Mouse (Mus musculus) G1E (cell line): ENCODE measurements around the gene Spdya.
"Not testable (repeated sequence)": the region's sequence is repeated elsewhere in the genome, so short reads cannot be mapped to it uniquely, and the experiment has no call there.

Experiments
- CTCF ChIP-seq: IDR thresholded peaks from 2 replicates; pipeline ENCODE4 v1.5.1; 2012; ENCODE audit warnings: low read depth, low read length, inconsistent platforms, mixed read lengths
- GATA1 ChIP-seq: IDR thresholded peaks from 2 replicates; pipeline ENCODE4 v1.6.1; 2012; ENCODE audit warnings: borderline replicate concordance, low read length, inconsistent platforms, mixed read lengths
- POLR2AphosphoS5 ChIP-seq: IDR thresholded peaks from 2 replicates; pipeline ENCODE4 v1.6.1; 2012; ENCODE audit warnings: low read depth, low read length, inconsistent platforms; ENCODE audit not compliant: insufficient replicate concordance

GRCm38 (mm10) chr17:71535595-71535994 is 16.3 kb upstream of the Spdya start:
- not testable (repeated sequence) for TF ChIP-seq CTCF, POLR2AphosphoS5, GATA1
